Mouse (Mus musculus): Measurements from ENCODE around the gene 4921504E06Rik. TPM values are rescaled to one million over a fixed set of nuclear protein-coding genes. Genes with fewer than 3 reads are reported as not detected.

4921504E06Rik gene
- total RNA-seq, 1 experiment from 2014 or later, result not detected

GRCm38 (mm10) chr2:19419686-19420345 lies 133.9 kb downstream of the 4921504E06Rik start:
- DNase-seq, result no peak

GRCm38 (mm10) chr2:19416066-19416465 lies 137.6 kb downstream of the 4921504E06Rik start:
- DNase-seq, result no peak

GRCm38 (mm10) chr2:19415063-19415521 lies 138.6 kb downstream of the 4921504E06Rik start:
- peak; percentile 35 for DNase-seq

- DNase-seq, result peak; percentile 67
These were observed 139.3 kb downstream of the 4921504E06Rik start for GRCm38 (mm10) chr2:19414222-19414965.

Other genes with a start within 250 kb of the 4921504E06Rik start
- 29.9 and 31.1 TPM in 2 replicates for gene Msrb2, start 182.5 kb downstream of the 4921504E06Rik start, total RNA-seq (2021)
- not detected in 2 replicates for gene Ptf1a, start 108.3 kb downstream of the 4921504E06Rik start, total RNA-seq (2021)
- 7.8 and 10.7 TPM in 2 replicates for gene Otud1, start 103.8 kb upstream of the 4921504E06Rik start, total RNA-seq (2021)